Mouse (Mus musculus): Measurements from ENCODE around the gene Syde2.

Gene Syde2

DNA sequence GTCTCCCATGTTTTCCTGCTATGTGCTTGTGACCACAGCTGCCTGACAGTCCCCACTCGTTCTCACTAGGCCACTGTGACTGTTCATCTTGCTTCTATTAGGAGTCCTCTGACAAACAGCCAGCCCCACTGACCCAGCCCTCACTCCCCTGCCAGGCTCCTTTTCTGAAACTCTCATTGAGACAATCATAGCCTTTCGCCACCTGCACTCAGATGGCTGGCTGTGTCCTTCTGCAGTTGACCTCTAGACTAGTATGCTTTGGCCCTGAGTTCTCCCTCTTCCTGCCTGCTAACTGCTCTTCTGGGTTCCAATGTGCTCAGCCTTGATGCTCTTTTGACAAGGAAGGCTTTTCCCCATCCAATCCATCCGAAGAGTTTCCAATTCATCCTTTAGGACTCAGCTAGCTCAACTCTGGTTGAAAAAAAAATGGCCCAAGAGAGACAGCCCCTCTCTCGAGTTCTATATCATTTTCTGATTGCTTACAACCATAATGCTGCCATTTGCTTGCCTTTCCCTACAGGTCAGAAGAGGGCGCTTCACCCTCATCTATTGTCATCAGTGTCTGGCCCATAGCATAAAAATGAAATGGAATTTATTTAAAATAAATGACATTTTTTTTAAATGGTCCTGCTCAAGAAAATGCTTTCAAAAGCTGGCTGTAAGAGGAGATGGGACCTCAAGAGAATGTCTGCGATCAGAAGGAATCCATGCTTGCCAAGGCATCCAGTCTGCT is 65.6 kb downstream of the Syde2 start:
- DNase-seq (ENCODE audit: low spot score): no peak

DNA sequence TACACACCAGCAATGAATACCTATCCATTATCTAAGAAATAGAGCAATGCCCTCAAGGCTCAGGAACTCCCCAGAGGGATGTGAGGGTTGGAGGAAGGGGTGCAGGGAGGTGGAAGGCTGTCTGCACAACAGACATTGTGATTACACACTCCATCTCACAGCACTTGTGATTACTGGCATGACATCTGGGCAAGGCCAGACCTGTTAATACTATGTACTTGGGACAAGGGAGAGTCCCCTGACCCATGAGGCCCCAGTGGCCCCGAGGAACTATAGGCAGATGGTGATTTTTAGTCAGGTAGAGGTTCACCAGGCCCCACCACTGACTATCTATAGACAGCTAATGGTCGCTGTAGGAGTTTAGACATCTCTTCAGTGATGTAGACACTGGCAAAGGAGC is 66.2 kb downstream of the Syde2 start:
- no peak for DNase-seq (ENCODE audit: low spot score)

DNA sequence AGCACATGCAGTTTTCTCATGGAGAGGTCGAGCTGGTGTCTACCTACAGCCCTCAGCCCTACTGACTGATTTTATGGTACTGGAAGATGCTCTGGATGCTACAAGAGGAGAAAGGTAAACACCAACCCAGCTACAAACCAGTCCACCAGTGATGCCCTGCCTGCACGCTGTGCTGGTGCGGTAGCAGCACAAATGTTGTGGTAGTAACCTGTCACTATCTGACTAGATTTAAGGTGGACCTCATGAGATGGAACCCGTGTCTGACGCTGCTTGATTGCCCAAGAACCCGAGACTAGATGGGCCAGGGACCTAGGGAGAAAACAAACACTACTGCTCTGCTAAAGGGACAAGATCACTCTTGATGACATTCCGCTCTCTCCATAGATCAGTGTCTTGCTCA is 69.5 kb downstream of the Syde2 start:
- DNase-seq (ENCODE audit: low spot score): no peak

DNA sequence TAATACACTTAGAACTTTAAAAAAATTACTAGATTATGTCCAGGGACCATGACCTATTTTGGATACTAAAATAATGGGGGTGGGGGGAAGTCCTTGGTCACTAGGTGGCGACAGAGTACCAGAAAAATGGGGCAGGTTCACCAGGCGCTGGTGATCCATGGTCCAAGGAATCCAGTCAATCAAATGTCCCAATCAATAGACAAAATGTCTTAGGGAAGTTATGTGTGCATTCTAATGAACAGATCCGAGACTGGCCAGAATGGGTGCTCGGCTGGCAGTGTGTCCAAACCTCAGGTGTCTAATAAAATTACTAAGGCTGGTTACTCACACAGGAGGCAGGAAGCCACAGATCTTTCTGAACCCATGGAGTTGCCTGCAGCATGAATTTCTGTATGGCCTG is 70.6 kb downstream of the Syde2 start:
- DNase-seq (ENCODE audit: low spot score): peak; percentile 82

DNA sequence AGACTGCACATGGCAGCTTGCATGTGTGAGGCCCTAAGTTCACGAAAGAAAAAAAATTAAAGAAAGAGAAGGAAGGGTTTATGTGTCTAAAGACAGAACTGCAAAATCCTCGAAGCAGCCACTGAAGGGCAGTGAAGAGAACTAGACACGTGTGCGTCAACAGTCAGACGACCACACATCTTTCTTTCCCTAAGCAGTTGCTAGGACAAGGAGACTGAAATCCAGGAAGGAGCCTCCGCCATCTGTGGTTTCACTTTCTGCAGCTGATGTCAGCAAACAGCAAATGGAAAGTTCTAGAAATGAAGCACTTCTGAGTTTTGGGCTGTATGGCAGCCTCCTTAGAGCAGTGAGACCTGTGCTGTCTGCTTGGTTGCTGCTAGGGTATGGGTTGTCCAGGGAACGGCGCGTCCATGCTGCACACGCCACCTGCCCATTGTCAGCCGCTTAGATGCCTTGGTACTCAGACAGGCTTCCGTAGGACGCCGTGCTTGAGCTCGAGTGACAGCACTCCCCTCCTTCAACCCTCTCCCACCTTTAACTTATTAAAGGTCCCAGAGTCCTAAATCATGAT is 71.8 kb downstream of the Syde2 start:
- DNase-seq (ENCODE audit: low spot score): no peak

DNA sequence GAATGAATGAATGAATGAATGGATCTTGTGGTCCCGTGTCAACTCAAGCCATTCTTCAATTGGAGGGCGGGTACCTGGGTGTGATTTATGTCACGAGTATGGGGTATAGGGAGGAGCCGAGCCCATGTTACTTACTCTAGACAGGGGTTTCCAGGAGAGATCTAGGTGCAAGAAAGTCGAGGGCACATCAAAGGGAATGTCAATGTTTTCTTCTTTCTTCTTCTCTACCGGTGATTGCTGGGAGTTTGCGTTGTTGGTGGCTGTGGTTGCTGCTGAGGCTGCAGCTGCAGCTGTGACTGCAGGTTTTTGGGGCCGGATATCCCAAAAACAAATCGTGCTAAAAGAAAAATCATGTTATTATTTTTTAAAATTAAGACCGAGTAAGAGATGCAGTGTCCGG is 75.5 kb downstream of the Syde2 start:
- no peak for DNase-seq (ENCODE audit: low spot score)

DNA sequence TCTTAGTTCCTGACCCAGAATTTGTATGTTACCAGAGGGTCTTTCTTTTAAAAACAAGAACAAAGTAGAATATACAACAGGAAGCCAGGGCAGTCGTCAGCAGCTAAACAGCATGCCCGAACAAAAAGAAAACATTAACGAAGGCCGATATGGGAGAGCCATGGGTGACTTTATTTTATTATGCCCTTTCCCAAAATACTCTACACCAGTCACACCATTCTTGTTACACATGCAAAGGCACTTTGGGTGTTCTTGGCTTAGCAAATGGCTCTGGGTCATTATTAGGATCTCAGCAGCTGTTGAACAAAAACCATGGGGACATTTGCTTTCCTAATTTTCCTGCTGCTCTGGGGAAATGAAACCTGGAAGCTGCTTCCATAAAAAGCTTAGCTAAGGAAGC is 81.6 kb downstream of the Syde2 start:
- DNase-seq (ENCODE audit: low spot score): no peak

Measured in embryo, embryonic 10.5 days (tissue).